Mouse (Mus musculus): Measurements from ENCODE around the gene Spata2.

GRCm38 (mm10) chr2:167458548-167458947 lies 34.1 kb downstream of the Spata2 start:
- no peak for TF ChIP-seq CTCF (conservative IDR thresholded peaks at IDR 0.05; ENCODE audit: low read length)
- TF ChIP-seq POU5F1 (IDR thresholded peaks at IDR 0.05; ENCODE audit: borderline replicate concordance, low read length) = no peak
- no peak for TF ChIP-seq NANOG (IDR thresholded peaks at IDR 0.05; ENCODE audit: borderline replicate concordance, low read length)

All from E14TG2a.4 (cell line).